Mouse (Mus musculus) CD4-positive helper T cell, adult 2 months (primary cell): ENCODE results near the gene Rgl1.

Experiments
- DNase-seq: peaks from one replicate; pipeline ENCODE4 v3.0.0-alpha.2; 2012; ENCODE audit warnings: low read depth, missing footprints, low spot score

Gene Rgl1

DNA sequence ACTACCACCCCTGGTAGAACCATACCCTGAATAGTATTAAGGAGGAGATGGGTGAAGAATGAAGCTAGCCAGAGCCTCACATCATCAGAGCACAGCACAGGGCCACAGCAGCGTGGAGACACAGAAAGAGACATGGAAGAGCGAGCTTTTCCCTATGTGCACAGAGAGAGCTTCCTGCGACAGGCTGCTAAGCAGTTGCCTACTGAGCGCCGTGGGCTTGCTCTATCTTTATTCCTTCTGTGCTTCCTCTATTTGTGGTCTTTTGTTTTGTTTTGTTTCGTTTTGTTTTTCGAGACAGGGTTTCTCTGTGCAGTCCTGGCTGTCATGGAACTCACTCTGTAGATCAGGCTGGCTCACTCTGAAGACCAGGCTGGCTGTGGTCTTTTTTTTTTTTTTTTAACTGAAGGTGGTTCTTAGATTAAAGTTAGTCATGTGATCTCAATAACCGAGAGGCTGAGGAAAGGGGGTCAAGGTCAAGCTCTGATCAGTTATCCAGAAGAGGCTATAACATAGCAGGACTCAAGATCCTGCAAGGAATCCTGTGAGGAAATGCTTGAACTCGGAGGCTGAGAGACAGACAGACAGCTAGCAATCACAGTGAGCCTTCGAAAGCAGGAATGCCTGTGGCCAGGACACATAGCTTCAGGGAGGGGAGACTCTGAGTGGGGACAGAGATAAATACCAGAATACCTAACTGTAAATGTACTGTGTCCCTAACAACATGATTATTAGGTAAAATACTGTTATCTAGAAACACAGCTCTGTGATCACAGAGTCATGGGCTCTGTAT is 150.0 kb downstream of the Rgl1 start:
- no peak for DNase-seq

DNA sequence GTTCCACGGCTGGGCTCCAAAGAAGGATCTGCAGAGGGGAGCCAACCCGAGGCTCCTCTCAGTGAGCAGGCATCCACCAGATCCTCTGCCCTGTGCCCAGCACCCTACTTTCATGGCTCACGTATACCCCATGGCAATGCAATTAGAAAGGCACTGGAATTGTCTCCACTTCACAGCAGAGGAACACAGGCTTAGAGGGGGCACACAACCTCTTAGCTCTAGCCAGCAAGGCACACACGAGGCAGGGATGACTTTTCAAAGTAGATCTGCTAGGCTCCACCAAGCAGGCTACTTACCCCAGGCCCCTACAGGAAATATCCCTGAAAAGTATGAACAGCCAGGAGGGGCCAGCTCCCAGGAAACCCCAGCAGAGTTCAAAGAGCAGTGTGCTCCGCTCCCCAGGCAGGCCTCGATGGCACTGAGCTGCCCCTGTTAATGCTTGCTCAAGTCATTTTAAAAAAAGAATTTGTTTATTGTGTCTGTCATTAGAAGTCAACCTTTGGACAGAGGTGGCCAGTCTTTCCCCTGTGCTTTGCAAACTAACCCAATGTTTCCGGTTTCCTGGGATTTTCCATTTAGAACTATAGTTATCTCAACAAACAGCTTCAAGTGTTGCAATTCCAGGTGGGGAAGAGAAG is 151.3 kb downstream of the Rgl1 start:
- DNase-seq: no peak

DNA sequence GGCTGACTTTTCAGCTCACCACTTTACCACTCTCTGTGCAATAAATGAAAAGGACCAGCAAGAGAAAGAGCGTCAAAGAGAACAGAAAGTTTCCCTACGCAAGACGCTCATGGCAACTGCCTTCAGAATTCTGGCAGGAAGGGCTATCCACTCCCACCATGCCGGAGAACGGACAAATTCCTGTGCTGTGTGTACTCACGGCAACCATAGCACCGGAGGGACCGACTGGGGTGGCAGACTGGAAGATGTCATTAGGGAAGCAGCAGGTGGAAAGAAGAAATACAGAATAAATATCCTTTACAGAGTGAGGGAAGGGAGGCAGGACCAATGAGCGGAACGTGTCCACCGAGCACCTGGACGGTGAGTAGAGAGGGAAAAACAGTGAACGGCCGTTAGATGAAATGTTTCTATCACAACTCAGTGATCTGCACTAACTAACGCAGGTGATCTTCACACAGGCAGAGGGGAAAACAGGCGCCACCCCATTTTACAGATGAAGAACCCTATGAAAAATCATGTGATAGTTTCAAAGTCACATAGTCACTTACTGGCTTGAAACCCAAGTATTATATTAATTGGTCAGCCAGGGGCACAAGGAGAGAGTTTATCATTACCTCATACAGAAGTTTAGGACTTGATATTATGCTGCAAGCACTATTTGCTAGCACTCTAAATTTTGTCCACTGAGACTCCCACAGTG is 152.8 kb downstream of the Rgl1 start:
- DNase-seq: no peak

DNA sequence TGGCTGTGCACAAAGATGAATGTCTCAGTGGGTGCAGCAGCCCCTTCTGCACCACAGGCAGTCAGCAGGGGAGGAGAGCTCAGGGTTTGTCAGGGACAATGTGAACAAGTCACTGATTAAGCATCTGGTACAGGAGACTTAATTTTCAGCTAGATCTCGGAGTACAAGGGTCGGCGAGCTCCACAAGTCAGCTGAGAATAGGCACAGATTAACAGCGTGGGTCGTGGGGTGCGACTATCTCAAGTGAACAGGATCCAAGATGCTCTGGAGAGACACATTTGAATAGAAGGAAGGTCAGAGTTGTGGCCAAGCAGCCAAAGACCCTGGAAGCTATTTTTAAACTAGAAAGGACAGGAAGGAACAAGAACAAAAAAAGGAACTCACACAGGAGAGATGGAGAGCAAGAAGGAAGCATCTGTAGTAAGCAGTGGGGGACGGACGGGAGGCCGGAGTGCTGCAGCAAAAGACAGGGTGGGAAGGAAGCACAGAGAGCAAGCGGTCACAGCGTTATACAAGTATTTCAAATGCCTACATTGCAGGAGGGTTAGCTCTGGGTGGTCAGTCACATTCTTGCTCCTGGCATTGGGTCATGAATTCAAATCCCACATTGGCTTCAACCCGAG is 153.5 kb downstream of the Rgl1 start:
- DNase-seq: no peak

DNA sequence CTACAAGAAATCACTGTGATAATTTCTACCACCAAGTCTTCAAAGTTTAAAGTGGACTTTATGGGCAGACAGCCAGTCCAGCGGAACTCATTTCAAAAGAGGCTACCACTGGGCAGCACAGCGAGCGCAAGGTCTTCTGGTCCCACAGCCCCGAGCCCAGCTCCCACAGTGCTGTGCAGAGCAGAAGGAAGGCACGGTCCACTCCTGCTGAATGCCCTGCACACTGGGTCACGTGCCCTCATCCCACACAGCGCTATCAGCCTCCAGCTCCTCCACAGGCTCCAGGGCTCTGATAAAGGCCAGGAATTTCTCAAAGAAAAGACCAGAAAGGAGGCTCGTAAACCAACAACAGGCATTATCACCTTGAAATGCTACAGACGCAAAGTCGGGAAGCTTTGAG is 156.6 kb downstream of the Rgl1 start:
- no peak for DNase-seq

DNA sequence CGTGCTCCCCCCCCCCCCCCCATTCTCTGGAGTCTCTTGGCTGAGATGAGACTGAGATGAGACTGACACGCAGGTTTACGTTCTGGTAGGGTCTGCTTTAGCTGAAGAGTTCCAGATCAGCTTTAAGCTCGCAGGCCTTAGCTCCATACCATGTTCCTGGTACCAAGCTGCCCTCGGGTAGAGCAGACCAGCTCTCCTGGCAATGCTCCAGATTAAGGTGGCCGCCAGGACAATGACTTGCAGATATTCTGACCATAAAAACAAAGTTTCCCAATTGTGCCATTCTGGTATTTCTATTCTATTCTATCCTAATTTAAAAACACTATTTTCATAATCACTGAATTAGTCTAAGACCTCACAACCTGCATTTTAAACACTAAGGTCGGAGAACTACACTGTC is 157.1 kb downstream of the Rgl1 start:
- DNase-seq: no peak

DNA sequence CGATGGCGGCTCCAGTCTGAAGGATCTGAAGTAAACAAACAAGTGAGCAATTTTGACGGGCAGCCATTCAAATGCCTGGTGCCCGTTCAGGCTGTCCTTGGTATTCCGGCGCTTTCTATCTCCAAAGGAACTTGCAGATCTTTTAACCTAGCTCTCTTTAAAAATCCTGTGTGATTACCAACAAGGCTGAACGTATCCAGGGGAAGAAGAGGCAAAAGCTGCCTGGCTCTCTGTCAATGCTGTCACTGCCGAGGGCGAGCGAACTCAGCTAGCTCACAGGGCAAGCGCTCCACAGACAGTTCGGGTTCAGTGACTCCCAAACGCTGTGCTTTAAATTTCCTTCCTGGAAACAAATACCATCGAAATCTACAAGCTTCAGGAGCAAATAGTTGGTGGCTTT is 158.4 kb downstream of the Rgl1 start:
- no peak for DNase-seq

DNA sequence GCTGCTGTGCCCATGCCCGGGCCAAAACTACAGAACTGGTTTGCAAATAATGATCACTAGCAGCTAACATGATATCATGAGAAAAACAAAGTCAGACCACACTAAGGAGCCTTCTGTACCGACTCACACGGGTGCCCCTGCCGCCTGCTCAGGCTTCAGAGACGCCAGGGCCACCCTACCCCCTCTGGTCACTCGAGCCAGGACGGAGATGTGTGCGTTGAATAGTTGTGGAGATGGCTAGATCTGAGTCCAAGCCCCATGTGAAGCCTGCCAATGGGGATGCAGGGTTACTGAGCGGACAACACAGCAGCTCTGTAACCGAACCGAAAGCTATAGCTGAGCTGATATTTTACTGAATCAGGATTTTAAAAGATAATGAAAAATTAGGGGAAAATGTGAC is 159.4 kb downstream of the Rgl1 start:
- DNase-seq: no peak

DNA sequence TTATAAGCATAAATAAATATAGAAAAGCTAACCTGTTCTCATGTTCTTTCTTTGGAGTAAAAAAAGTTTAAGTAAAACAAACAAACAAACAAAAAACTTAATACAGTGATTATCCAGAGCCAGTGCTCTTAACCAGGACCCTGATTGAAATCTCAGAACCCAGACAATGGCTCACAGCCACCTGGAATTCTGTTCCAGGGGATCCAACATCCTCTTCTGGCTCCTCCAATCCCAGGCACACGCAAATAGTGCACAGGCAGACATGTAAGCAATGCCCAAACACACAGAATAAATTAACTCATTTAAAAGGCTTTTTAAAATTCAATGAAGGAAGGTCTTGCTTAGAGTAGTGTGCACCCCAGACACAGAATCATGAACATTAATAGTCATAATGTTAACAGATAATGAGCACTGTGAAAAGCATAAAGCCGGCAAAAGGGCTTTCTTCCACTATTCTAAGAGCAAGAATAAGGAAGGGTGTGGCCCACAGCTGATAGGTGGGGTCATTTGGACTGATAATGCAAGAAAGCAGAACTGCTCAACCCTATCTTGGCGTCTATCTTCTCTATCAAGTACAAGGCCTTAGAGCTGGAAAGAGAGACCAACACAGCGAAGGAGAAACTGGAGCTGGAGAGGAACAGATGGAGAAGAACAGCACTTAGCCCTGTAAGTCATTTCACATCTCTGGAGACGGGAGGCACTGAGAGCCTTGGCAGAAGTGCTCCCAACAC is 160.1 kb downstream of the Rgl1 start:
- no peak for DNase-seq

DNA sequence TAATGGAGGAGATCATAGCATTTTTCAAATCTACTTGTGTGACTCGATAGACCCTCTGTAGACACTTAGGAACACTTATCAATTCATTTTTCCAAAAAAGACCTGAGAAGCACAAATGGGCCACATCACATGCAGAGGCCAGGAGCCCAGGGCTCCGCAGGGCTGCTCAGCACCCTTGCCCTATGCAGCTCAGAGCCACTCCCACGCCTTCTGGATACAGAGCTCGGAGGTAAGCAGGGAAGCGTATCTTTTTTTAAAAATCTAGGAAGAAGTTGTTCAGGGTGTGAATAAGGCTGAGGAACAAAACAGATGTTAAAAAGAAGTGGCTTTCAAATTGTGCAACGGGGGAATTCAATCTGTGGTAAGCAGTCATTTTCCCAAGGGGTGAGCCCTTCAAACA is 162.0 kb downstream of the Rgl1 start:
- DNase-seq: no peak

DNA sequence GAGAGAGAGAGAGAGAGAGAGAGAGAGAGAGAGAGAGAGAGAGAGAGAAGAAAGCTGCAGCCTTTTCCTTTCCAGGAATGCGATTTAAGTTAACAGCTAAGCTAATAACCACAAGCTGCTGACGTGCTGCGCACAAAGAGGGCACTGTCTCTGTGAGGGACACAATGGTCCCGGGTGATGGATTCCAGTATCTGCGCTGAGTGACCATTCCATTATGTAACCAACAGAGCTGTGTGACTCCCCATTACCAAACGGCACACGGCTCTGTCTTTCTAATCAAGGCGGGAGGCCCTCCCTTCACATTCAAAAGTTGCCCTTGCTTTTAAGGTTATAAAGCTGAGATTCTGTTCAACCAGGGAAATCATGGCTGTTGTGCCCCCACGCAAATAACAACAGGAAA is 162.5 kb downstream of the Rgl1 start:
- no peak for DNase-seq

DNA sequence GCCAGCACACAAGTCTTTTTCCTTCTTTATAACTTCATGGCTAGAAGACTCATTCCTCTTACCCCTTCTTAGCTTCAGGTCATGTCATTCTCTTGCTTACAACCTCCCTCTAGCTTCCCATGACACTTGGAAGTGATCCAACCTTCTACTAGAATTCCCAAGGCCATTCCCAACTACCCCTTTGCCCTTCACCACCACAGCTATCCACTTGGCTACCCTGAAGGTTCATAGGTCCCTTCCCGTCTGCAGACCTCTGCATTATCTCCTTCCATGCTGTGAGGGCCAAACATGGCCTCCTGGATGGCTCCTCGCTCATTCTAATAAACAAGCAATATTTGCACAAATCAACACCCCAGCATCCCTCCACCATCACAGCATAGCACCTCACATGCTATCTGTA is 165.7 kb downstream of the Rgl1 start:
- no peak for DNase-seq

DNA sequence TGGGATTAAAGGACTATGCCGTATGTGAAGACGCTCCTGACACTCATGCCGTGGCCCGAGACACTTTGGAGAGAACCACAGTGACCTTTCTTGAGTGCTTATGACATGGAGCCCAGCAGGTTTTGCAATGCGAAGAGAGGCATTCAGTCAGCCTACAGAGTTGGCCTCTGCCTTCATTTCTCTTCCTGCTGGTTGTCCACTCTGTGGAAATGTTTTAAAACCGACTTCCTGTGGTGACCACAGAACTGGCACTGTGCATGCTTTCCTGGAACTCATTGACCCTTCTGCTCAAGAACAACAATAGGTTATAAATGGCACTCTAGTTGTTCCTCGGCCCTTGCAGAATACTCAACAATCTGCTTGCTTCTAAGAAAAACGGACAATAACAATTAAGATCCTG is 166.8 kb downstream of the Rgl1 start:
- no peak for DNase-seq

DNA sequence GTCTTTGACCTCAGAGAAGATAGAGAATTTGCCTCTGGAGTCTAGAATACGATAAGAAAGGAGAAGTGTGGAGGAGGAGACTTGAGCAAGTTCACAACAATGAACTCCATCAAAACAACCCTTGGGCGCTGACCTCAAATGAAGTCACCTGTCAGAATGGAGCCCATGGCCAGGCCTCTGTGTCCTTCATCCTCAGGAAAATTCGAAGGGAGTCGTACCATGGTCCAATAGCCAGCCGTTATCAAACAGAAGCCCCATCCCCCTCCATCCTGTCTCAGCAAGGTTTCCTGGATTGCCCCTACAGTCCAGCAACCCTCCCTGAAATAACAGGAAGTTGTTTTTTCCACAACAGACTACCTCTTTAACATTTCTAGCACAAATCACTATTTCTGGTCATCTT is 171.5 kb downstream of the Rgl1 start:
- DNase-seq: no peak

DNA sequence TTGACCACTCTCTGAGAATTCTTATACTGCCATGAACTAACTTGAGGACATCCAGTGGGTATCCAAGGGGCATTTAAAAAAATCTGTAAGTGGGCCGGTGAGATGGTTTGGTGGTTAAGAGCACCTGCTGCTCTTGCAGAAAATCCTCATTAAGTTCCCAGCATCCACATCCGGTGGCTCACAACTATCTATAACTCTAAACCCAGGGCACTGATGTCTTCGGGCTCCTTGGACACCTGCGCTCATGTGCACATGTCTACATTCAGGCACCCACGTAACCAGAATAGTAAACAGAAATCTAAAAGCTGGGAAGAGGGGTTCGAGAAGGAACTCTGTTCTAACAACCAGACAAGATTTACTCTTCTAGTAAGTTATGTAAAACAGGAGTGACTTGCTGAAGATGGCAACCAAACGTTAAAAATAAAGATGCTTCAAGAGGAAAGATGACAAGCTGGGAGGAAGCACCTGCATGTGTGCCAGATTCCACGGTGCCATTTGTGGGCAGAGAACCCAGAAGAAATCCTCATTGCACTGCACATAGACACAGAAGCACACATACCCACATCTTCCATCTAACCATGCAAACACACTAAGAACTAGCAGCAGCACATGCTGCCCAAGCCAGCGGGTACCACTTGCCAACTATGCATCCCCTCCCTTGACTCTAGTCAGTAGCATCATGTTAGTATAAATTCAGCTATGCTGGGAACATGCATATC is 172.2 kb downstream of the Rgl1 start:
- DNase-seq: no peak

DNA sequence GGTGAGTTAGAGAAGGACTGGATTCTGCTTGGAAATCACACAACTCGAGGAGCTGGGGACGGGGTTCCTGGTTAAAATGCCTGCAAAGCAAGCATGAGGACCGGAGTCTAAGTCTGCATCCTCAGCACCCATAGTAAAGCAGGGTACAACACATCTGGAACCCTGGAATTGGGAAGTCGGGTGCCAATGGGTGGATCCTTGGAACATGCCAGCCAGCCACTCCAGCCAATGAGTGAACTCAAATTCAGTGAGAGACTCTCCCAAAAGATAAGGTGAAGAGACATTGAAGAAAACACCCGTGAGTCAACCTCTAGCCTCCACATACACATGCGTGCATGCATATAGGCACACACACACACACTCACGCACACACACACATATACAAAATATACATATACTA is 172.8 kb downstream of the Rgl1 start:
- no peak for DNase-seq

DNA sequence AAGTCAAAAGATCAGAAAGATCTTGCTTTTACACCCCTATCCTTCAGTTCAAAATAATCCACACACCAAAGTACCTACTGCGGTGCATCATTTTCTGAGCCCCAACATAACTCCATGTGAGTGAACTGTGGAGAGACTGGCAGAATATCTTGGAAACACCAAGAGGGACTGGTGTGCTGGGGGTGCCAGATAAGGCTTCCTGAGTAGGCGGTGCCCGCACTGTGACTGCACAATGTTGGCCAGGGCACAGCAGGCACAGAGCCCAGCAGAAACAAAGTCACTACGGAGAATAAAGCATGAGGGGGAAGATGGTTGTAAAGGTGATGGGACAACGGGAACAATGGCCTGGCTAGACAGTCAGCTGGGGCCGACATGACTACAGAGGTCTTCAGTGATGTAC is 173.5 kb downstream of the Rgl1 start:
- no peak for DNase-seq

DNA sequence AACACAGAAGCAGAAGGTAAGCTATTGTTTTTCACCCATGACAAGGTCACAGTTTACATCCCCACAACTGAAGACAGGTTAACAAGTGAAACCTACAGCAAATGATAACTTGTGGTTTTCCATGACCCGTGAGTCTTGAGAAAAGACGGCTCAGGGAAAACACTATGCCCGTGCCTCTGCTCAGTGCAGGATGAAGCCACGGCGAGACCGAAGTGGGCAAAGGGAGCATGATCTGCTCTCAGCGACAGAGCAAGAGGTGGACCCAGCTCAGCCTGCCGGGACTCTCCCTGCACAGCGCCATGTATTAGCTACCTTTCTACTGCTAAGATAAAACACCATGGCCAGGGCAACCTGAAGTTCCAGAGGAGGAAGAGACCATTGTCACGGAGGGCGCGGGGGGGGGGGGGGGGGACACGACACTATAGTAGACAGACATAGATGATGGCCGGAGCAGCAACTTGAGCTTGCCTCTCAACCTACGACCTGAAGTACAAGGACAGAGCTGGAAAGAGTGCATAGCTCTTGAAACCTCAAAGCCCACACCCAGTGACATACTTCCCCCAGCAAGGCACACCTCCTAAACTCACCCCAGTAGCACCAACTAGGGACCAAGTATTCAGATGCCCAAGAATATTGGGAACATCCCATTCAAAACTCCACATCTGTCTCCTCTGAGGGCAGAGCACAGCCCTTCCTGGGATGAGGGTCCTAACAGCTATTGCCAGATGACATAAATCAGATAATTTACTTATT is 174.2 kb downstream of the Rgl1 start:
- peak; percentile 6 for DNase-seq

DNA sequence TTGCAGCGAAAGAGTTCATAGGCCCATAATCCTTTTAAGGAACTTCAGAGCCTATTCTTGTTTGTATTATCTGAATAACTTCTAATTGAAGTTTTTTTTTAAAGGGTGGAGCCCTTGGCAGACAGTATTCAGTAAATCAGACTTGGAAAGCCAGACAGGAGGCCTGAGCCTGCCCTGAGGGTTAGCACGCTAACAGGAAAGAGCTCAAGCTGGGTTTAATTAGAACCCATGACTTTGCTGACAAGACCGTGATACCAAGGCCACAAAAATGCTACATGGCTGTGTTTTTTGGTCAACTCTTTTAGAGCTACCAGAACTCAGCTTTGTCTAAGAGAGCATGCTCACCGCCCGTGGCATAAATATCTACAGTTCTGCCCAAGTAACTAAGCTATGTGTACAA is 175.8 kb downstream of the Rgl1 start:
- no peak for DNase-seq

DNA sequence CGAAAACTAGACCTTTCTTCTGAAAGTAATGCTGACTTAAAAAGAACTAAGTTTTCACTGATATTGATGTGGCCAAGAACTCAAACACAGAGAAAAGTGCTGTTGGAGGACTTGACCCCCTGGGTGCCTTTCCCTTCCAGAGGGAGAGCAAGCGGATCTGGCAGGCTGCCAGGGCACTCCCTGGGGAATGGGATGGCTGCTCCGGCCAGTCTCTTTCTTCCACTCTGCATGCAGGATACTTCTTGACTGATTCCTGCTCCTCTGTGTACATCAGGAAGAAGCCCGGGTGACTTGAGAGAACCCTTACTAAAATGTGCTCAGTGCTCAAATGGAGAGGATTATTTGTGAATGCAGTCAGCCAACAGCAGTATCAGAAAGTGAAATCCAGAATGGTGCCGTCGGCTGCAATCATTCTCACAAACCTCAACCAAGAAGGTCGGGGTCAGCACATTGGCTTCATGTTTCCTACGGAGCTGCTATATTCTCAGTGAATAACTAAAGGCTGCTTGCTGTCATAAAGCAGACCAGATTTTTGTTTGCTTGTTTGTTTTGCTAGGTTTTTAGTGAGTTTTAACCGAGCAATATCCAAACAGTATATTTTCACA is 176.7 kb downstream of the Rgl1 start:
- no peak for DNase-seq
